Mouse (Mus musculus): ENCODE data around the gene Ppp4r3a.
A peak's percentile ranks its signal among the peaks of the same experiment; 100 is the strongest.

The Ppp4r3a gene

DNA sequence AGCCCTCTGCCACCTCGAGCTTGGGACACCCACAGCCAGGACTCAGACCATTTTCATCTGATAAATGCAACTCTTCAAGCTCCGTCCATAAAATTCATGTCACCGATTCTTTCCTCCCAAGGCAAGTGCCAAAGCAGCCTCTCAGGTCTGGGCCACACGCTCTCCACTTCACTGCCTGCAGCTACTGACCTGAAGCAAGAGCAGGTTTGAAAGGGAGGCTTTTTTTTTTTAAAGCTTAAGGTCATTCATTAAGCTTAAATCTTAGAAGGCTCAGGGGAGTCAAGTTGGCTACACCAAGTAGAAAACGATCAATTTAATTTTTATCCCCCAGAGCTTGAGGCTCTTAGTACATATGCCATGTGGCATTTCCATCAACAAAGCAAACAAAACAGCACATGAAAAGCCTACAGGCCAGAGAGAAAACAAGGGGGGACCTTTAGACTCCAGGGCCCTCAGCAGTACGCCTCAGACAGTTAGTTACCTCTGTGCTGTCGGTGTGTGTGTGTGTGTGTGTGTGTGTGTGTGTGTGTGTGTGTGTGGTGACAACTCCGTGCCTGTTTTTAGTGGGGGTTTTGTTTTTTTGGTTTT lies 70.3 kb downstream of the Ppp4r3a start:
- DNase-seq (ENCODE audit: extremely low spot score, low read depth, low spot score), result no peak

DNA sequence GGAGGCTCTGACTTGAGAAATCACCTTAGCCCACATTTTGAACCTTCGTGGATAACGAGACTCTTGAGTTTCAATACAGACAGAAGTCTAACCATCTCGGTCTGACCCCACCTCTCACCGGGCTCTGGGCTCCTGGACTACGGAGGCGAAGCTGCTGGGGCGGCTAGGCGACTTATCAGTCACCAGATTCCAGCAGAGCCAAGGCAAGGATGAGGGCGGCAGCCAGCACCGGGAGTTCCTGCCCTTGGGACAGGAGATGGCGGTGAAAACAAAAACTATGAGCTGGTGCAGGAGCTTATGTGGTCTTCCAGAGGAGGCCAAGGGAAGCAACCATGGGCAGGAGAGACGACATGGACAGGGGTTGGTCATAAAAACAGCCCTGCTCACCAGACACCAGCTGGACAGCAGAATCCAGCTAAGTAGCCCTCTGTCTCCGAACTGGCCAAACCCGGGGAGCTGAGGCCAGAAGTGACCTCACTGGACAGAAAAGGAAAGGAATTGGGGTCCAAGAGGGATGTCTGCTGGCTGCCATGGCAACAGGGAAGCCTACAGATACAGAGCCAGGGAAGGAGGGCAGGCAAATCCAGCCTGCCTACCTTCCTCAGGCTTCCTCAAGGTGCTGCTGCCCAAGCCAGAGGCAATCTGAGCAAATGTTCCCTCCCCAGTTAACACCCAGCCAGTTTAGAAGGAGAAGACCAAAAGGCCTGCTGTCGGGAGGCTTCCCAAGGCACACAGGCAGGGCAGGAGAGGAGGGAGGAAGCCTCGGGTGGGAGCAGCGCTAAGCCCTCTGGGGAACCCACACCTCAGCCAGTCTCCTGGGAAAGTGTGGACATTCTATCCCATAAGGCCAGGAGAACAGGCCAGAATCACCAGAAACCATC lies 71.1 kb downstream of the Ppp4r3a start:
- no peak for DNase-seq (ENCODE audit: extremely low spot score, low read depth, low spot score)

DNA sequence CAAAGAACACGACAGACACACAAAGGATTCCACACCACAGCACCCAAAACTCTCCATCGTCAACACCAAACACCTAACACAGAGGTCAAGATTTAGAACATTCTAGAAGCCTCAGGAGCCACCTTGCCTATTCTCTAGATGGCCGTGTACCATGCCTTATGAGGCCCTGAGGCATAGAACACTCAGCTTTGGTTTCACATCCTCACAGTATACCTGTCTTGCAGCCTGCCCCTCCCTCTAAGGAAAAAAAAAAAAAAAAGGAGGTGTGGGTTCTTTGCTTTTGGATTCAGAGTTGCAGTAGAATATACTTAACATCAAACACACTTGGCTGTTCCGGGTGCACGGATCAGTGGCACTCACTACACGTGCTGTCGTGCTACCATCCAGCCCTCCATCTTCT lies 72.5 kb downstream of the Ppp4r3a start:
- DNase-seq (ENCODE audit: extremely low spot score, low read depth, low spot score), result no peak

DNA sequence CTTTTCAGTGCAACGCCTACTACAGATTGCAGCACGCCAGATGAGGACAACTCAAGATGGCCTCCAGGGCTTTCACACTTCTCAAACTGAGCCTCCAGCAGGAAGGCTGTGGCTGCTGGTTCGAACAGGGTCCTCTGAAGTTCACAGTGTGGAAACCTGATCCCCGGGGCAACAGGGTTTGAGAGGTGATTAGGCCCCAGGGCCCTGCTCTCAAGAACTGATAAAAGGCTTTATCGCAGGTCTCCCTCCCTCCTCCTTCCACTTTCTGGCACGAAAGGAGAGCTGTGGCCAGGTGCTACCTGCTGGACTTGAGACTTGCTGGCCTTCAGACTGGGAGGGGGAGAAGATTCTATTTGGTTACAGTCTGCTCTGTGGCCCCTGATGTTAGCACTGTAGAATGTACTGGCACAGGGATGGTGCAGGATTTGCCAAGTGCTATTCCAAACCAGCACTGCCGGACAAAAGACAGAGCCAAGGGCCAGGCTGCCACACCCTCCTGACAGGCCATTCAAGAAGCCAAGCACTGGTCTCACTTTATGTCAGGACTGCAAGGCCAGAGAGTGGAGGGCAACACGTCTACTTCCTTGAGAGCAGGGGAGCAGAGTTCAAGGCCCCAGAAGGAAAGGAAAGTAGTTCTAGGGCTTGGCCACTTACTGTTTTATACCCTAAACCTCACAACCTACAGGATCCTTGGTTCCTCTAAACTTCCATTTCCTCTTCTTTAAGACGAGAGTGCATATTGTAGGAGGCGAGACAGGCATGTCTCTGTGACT lies 73.2 kb downstream of the Ppp4r3a start:
- no peak for DNase-seq (ENCODE audit: extremely low spot score, low read depth, low spot score)

DNA sequence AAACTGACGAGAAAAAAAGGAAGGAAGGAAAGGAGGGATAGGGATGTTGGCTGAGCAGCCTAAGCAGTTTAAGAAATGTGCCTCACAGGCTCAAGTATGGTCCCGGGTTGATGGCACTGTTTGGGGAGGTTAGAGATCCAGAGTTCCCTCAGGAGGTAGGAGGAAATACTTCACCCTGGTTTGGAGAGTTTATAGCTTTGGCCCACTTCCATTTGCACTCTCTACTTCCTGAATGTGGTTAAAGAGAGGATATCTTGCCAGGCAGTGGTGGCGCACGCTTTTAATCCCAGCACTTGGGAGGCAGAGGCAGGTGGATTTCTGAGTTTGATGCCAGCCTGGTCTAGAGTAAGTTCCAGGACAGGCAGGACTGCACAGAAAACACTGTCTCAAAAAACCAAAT lies 74.3 kb downstream of the Ppp4r3a start:
- no peak for DNase-seq (ENCODE audit: extremely low spot score, low read depth, low spot score)

DNA sequence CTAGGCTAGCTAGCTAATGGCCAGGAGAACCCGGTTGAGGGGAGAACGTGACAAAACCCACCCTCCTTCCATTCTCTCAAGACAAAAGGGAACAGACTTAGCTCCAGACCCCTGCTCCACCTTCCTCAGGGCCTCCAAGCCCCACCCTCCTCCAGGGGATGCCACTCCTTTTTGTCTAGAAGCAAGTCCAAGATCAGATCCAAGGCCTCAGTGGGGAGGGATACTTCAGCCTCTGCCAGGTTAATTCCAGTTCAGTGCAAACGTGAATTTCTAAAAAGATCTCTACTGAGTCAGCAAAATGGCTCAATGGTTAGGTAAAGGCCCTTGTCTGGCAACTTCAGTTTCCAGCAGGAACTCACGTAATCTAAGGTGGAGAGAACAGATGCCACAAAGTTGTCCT lies 74.9 kb downstream of the Ppp4r3a start:
- no peak for DNase-seq (ENCODE audit: extremely low spot score, low read depth, low spot score)

DNA sequence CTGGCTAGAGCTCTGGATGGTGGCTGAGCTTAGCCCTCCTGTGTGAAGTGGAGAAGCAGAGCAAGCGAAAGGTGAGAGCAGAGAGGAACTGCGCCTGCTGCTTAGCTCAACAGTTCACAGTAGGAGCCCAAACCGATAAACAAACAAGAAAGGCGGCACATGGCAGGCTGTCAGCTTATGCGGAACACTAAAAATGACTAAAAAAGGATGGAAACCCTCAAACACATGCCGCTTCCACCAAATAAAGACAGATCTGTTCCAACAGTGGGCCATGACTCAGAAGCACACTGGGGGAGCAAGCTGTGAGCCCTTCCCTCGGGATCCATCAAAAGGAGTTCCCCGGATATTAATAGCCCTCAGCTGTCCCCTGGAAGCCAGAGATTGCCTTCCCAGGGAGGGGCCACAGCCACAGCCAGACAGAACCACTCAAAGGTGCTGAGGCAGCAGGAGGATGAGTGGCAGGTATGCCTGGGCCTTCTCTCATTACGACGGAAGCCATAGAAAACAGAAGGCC lies 75.5 kb downstream of the Ppp4r3a start:
- DNase-seq (ENCODE audit: extremely low spot score, low read depth, low spot score), result no peak

DNA sequence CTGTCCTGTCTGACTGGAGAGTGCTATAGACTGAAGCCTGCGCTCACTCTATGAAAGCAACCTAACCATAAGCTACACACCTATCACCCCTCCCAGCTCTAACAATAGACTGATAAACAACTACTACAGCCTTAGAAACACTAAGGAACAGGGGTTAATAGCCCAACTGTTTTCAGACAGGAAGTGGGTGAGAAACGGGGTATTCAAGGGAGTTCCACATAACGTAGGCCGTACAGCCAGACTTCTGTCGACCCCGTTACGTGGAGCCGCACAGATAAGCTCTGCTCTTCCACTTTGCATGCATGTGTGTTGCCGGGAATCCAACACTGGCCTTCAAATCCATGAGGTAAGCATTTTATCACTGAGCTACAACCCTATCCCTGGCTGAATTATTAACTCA lies 76.1 kb downstream of the Ppp4r3a start:
- DNase-seq (ENCODE audit: extremely low spot score, low read depth, low spot score), result no peak

DNA sequence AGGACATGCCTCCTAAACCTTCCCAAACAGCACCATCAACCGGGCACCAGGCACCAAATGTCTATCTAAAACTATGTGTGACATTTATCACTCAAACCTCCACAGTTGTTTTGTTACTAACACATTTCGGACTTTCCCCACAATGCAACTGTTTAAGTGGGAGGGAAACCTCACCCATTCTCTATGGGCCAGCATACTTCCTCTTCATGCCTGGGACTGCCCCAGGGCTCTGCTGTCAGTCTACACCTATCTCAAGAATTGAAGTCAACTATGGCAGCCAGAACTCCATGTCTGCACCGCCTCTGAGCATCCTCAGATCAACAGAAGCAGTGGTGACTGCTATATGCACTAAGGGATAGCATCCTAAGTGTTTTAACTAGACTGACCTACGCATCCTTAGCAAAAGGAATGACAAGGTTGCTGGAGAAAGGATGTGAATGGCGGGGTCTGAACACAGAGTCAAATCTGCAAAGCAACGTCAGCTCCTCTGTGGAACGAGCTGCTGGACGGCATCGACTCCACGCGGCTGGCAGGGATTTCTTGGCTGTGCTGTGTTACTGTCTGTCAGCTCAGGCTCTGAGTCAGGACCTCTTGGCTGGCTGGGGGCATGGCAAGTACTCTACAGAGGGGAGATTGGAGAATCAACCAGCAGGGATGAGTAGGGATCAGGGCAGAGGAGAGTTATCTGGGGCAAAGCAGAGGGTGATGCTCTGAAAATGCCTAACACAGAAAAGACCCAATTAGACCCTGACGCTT lies 77.7 kb downstream of the Ppp4r3a start:
- no peak for DNase-seq (ENCODE audit: extremely low spot score, low read depth, low spot score)

DNA sequence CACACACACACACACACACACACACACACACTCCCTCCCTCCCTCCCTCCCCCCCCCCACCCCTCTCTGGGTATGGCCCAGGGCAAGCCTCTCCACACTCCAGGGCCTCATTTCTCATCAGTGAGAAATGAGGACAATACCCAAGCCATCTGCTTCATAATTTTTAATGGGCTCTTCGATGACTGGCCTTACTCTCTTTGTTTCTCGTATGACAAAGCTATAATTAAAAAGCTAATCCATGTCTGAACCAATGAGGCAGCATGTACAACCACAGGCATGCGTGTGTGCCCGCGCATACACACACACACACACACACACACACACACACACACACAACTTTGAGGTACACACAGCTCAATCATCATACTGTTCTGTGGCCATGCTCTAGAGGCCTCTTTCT lies 78.5 kb downstream of the Ppp4r3a start:
- DNase-seq (ENCODE audit: extremely low spot score, low read depth, low spot score), result no peak

DNA sequence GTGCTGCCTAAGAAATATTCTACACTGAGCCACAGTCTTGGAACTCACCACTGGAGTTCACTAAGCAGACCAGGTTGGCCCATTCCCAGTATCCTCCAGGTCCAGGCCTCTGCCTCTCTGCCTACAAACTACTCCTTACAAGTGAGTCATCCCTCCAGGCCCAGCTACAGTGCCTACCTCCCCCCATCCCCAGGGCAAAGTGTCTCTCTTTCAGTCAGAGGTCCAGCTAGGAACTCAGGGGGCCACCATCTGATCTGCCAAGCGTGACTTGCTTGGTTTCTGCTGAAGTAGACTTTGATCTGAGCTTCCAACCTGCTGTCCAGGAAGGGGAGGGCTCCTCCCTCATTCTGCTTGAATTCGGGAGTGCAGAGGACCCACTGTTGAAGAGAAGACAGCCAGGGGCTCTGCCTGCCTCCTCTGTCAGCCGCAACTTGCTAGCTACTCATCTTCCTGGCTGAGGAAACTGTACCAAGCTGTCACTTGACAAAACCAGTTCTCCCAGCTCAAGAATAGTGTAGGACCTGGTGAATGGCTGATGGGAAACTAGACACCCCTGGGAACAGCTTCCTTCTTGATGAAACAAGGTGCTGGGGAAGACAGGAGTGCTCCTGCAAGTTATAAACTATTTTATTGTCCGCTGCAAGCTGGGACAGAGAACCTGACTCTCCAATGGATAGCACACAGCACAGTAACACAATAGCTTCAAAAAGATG lies 80.5 kb downstream of the Ppp4r3a start:
- DNase-seq (ENCODE audit: extremely low spot score, low read depth, low spot score), result no peak

DNA sequence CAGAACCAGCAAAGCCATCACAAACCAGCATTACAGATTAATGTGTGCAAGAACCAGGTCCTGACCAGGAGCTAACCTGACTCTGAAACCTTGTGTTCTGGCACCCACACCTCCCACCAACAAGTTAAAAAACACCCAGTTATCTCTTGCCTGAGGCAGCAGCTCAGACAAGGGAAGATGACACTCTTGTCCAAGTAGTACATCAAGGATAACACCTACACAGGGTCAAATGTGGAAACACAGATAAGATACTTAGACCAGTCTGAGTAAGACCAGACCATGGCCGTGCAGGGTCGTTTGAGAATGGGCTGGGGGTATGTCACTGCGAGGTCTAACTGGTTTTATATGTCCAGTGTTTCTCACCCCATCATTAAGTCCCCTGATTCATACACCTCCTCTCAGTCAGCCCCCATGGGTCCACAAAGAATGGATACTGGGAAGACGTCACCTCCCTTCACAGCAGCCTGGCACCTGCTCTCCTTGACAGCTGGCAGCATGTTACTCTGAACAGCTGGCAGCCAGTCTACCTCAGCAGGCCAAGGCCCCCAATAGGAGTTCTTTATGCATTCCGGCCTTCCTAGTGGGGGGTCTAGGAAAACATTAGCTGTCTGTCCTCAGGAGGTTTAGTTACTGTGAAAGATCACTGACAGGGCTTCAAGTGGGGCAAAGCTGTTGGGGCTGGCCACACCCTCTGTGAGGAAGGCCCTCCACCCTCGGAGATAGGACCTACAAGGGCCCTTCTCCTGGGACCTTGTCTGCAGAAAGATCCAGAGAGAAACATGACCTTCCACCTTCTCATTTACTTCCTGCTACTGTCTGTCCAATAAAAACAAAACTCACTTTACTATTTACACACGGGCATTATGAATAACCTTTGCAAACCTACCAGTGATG lies 84.2 kb downstream of the Ppp4r3a start:
- no peak for DNase-seq (ENCODE audit: extremely low spot score, low read depth, low spot score)

DNA sequence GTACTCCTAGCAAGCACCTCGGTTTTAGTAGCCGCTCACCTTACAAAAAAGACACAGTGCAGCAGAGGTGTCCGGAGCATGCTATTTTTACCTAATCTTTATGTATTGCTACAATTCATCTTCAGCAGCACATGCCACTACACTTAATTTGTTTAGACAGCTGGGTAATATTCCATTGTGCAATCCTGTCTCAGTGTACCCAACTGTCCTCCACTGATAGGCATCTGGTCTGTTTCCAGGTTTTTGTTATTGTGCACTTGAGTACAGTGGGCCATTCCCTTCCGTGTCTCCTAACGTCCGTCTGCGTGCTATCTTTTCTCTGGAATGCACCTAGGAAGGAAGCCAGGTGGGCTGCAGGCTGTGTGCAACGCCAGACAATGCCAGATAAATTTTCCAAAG lies 84.9 kb downstream of the Ppp4r3a start:
- DNase-seq (ENCODE audit: extremely low spot score, low read depth, low spot score), result no peak

DNA sequence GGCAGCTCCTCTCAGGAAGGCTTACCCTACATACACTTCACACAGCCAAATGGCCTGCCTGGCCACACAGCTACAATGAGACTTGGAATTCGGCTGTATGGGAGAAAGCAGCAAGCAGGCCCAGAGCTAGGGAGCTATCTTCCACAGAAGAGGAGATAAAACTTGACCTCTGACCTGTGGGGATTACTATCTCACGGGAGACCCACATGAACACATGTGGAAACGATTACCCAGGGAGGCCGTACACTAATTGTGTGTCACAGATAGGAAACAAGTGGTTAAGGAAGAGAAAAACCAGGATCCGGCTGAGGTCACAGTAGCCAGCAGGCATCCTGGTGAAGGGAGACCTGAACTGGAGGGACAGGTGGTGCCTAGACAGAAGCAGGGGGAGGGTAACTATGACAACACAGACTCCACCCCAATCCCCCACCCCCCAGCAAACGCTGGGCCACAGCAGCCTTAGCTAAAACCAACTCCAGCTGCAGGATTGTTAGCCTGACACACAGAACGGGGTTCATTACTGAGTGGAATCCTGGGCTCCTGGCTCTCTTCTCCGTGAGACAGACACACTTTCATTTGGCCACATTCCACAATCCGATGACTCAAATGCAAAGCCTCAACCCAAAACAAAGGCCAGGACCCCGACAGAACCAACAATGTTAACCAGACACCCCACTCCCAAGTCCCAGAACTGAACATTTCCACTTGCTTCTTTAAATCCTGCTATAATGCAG lies 85.5 kb downstream of the Ppp4r3a start:
- peak; percentile 88 for DNase-seq (ENCODE audit: extremely low spot score, low read depth, low spot score)

DNA sequence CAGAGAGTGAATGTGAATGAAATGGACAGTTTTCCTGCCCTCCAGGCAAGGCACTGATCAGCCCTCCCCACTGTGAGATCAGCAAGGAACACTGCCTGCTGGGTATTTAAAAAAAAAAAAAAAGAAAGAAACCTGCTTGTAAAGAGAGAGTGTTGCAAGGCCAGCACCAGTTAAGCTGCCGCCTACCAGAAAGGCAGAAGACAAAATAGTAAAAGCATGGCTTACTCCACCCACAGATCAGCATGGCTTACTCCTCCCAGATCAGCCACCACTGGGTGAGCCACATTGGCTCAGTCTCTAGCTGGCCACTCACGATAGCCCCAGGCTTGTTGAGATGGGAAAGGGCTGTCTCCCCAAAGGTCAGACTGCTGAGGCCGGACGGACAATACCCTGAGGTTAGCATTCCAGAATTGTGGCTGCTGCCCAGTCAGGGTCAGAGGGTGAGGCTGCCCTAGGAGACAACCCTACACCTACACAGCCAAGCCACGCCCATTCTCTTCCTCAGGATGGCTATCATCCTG lies 87.1 kb downstream of the Ppp4r3a start:
- DNase-seq (ENCODE audit: extremely low spot score, low read depth, low spot score), result no peak

DNA sequence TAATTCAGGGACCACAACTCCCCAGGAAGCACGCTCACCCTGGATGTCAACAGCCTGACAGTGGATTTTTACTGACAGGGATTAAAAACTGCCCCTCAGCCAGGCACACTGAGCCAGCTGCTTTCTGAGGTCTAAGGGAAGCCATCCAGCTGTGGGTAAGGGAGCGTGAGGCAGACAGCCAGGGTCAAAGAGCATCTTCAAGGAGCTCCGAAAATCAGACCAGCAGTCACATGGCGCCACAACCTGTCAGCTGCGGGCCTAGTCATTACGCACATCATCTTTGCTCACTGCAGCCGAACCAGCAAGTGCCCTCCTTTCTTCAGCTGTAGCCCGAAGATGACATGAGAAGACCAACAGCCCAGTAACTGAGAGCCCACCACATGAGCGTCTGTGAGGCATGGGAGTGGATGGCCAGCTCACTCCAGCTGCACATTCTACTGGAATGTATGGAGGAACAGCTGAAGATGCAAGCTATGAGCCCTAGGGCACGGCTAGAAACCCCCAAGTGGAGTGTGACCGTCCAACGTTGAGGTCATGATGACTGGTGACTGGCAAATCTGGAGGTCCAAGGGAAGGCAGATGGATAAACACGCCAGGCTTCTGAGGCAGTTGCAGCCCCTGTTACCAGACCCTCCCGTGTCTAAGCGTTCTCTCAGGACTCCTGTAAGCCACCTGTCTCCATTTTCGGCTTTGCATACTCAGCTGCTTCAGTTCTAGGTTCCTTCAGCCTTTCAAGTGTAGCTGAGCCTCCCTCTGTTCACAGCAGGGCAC lies 87.7 kb downstream of the Ppp4r3a start:
- DNase-seq (ENCODE audit: extremely low spot score, low read depth, low spot score), result no peak

DNA sequence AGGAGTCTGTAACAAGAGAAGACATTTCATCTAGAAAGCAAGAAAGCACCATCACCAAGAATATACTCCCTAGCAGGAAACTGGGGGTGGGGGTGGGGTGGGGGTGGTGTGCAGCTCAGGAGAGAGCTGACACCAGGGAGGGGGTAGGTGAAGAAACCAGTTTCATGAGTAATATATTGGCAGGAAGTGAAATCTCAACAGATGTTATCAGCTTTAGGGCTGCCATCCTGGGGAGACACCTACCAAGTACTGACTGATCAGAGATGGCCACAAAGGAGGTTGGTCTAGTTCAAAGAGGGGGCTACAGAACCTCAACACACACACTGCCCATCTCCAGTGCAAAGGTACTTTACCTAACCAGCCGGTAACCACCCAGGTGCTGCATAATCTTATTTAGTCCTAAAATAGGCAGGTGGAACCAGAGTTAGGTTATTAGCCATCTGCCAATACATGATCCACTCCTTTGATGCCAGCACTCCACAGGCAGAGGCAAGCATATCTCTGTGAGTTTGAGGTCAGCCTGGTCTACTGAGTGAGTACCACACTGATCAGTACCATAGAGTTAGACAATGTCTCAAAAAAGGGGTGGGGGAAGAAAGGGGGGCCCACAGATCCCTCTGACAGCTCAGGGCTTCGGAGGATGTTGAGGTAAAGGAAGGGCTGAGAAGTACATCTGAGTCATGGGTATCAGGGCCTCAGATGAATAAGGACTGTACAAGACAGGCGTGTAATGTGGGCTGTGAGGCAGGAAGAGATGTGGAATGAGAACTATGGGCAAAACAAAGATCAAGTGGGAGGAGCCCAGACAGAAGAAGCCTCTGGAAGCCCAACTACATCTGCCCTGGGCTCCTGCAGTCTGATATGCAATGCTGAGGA lies 89.1 kb downstream of the Ppp4r3a start:
- DNase-seq (ENCODE audit: extremely low spot score, low read depth, low spot score), result no peak

Data from hindlimb bud, embryonic 11.5 days (tissue).